Mouse (Mus musculus): ENCODE data around the gene Wwp2. TPM values are rescaled to one million over a fixed set of nuclear protein-coding genes. Genes with fewer than 3 reads are reported as not detected.
A peak's percentile ranks its signal among the peaks of the same experiment; 100 is the strongest.

Gene Wwp2
- polyA plus RNA-seq, 1 experiment from 2014 or later = 51.4 TPM

DNA sequence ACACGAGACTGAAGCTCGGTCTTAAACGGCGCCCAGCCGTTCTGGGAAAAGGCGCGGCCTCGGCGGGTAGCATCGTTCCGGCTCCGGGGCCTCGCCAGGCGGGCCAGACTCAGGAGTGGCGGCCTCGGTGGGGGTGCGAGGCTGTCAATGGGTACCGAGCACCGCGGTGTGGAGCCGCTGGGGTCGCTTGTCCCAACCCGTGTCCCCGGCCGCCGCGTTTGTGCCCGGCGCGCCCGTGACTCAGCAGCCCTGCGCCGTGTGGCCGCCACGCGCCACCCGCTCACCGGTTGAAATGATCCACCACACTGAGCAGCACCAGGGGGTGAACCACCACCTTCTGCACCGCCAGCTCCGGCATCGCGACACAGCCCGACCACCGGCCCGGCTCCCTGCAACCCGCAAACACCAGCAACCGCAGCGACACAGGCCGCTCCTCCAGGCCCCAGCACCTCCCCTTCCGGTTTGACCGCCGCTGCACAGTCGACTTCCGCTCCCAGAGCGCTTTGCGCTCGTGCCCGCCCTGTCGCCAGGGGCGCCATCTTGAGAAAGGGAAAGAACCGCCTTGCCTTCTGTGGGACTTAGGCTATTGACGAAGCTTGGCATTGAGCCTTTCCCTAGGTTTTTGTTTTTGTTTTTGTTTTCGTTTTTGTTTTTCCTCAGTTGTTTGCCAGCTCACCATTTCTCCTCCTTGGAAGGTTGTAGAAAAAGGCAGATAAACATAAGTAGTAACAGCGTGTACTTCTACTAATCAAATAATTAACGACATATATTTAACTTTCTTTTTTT, 152.0 kb downstream of the Wwp2 start, which contains the start of gene Psmd7:
TSS of gene Psmd7 (minus strand) at position 470 of the 786 bp plus-strand sequence.
- H3K4me3 ChIP-seq (ENCODE audit: inconsistent target) = peak within 1 kb of the TSS; percentile 83
- 2% methylated on average over 60 of the region's 65 CpGs for WGBS (ENCODE audit: missing documents)

DNA sequence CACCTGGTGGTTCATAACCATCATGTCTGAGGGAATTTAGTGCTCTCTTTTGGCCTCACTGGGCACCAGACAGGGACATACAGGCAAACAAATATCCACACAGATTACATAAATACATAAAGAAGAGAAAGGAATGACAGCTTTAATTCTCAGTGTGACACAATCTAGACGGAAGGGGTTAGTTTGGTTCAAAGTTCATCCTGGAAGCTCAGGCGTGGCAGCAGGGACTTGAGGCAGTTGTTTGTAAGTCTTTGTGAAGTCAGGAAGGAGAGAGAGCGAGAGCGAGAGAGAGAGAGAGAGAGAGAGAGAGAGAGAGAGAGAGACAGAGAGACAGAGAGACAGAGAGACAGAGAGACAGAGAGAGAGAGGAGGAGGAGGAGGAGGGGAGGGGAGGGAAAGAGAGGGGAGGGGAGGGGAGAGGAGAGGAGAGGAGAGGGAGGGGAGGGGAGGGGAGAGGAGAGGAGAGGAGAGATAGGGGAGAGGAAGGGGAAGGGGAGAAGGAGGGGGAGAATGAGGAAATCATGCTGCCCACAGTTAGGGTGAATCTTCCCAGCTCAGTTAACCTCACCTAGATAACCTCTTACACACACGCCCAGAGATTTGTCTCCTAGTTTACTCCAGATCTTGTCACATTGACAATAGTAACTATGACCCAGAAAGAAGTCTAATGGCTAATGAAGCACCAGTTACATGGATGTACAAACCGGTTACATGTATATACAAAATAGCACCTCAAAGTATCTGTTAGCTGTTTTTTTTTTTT, 158.0 kb downstream of the Wwp2 start:
- Histone ChIP-seq H3K79me2 (ENCODE audit: inconsistent target) (no peaks in the 10 kb centered on the region), H3K36me3 (ENCODE audit: inconsistent target) (no peaks in the 10 kb centered on the region), H3K27ac (no peak overlapping the region), H3K4me3 (ENCODE audit: inconsistent target) (no peak overlapping the region)
- 84% methylated on average over 3 of the region's 6 CpGs for WGBS (ENCODE audit: missing documents)

More for the DNA sequence above, 152.0 kb downstream of the Wwp2 start, which contains the start of gene Psmd7:
- H3K36me3 ChIP-seq (ENCODE audit: inconsistent target) = peaks cover 26% of the 10 kb centered on the region
- H3K79me2 ChIP-seq (ENCODE audit: inconsistent target) = peaks cover 32% of the 10 kb centered on the region
- H3K27ac ChIP-seq = peak within 1 kb of the TSS; percentile 46

DNA sequence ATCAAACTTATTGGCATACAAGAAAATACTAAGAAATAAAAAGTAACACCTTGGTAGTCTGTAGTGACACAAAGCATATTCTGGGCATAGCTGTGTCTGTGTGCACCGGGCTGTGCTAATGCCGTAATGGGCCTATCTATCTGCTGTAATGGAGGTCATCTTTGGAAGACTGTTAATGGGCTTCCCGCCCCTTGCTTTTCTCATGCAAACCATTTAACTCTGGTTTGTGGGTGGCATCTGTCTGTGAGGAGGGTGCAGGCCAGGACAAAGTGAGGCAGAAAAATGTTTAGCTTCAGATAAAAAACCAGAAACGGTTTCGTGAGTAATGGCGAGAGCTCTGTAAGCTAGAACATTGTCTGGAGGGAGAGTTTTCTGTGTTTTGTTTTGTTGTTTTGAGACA, 158.7 kb downstream of the Wwp2 start:
- Histone ChIP-seq H3K27ac (no peak overlapping the region), H3K4me3 (ENCODE audit: inconsistent target) (no peak overlapping the region), H3K79me2 (ENCODE audit: inconsistent target) (no peaks in the 10 kb centered on the region), H3K36me3 (ENCODE audit: inconsistent target) (no peaks in the 10 kb centered on the region)
- 88% methylated on average over 6 of the region's 6 CpGs for WGBS (ENCODE audit: missing documents)

DNA sequence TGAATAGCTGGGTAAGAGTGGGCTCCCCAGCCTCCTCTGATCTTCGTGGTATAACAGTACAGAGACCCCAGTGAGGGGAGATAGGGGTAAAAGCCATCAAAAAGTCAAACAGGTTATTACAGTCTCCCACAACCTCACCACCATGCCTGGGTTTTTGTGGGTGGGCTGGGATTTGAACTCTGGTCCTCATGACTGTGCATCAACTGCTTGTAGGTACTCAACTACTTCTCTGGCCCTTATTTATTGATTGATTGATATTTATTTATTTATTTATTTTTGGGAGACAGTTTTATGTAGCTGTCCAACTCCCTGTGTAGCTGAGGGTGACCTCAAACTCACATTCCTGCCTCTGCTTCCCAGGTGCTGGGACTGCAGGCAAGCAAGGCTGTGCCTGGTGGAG, 161.6 kb downstream of the Wwp2 start:
- no peaks in the 10 kb centered on the region for H3K79me2 ChIP-seq (ENCODE audit: inconsistent target)
- no peak overlapping the region for H3K4me3 ChIP-seq (ENCODE audit: inconsistent target)
- WGBS (ENCODE audit: missing documents) = 79% methylated on average over 1 of the region's 1 CpGs
- H3K36me3 ChIP-seq (ENCODE audit: inconsistent target) = no peaks in the 10 kb centered on the region
- no peak overlapping the region for H3K27ac ChIP-seq

DNA sequence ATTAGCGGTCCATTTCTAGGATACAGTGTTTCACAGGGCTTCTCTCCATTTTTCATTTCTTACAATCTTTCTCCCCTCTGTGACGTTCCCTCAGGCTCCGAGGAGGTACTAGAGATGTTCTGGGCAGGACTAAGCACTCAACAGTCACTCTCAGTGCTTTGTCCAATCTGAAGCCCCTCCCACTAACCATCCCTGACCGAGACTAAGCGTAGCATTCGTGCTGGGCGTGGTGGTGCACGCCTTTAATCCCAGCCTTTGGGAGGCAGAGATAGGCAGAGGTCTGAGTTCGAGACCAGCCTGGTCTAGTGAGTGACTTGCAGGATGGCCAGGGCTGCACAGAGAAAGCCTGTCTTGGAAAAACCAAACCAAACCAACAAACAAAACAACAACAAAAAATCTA, 163.5 kb downstream of the Wwp2 start:
- WGBS (ENCODE audit: missing documents) = 98% methylated on average over 9 of the region's 9 CpGs
- no peaks in the 10 kb centered on the region for H3K79me2 ChIP-seq (ENCODE audit: inconsistent target)
- no peak overlapping the region for H3K4me3 ChIP-seq (ENCODE audit: inconsistent target)

DNA sequence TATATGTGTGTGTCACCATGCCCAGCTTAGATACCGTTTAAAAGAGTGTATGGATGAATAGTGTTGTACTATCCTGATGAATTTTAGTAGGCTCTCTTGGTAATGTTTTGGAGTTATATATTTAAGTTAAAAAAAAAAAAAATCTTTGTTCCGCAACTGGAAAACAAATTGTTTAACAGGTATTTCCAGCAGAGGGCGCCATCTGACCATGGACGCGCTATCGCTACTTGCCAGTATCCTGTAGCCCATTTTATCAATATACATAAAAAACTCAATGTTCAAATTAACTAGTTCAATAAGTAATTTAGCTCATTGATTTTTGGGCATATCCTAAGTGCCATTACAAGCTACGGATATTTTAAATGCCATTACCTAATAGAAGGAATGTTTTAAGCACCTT, 166.9 kb downstream of the Wwp2 start:
- H3K36me3 ChIP-seq (ENCODE audit: inconsistent target) = no peaks in the 10 kb centered on the region
- no peak overlapping the region for H3K4me3 ChIP-seq (ENCODE audit: inconsistent target)
- H3K79me2 ChIP-seq (ENCODE audit: inconsistent target) = no peaks in the 10 kb centered on the region
- H3K27ac ChIP-seq = no peak overlapping the region
- 9% methylated on average over 7 of the region's 7 CpGs for WGBS (ENCODE audit: missing documents)

More for the DNA sequence above, 163.5 kb downstream of the Wwp2 start:
- H3K27ac ChIP-seq = no peak overlapping the region
- H3K36me3 ChIP-seq (ENCODE audit: inconsistent target) = no peaks in the 10 kb centered on the region

Other genes starting within 250 kb of the Wwp2 start
- gene Nfat5, start 142.9 kb upstream of the Wwp2 start, polyA plus RNA-seq (2018) = 8.2 to 11.3 TPM (median 9.6 TPM) in 3 replicates
- gene Nqo1, start 33.2 kb upstream of the Wwp2 start, polyA plus RNA-seq (2018) = 1.2 to 2.9 TPM (median 2.1 TPM) in 3 replicates
- gene Nob1, start 11.3 kb upstream of the Wwp2 start, polyA plus RNA-seq (2018) = 8.4 to 26.5 TPM (median 12.3 TPM) in 3 replicates
- 73.0 to 118 TPM (median 117 TPM) in 3 replicates for gene Psmd7, start 152.1 kb downstream of the Wwp2 start, polyA plus RNA-seq (2018)